9 mouse cellular contexts compared by ENCODE assay signal in genomic region chr11:115722638-115723037, GRCm38 (mm10). TPM values are rescaled to one million over a fixed set of nuclear protein-coding genes. Genes with fewer than 3 reads are reported as not detected.
DNase-seq lines count a peak whose midpoint lies in the region; ATAC-seq and TF ChIP-seq lines count a peak whose summit lies in the region.
"Had no signal": no experiment of that assay in that cellular context is flagged by ENCODE, and none has a peak within 500 bp of the region (broad histone marks: within the 10 kb centered on the region; RNA-seq: fewer than 3 reads in every experiment).

No protein-coding gene starts in this region.

- no peak overlapping the region for H3K4me3 ChIP-seq in C2C12 (ENCODE audit: insufficient read depth, poor library complexity, severe bottlenecking)
- no peak overlapping the region for H3K4me3 ChIP-seq in bone marrow macrophage, adult 2 months (ENCODE audit: insufficient read depth, low read length)
- H3K4me3 ChIP-seq in embryonic fibroblast, embryonic 13.5 days (ENCODE audit: insufficient read depth, low read length) = no peak overlapping the region
- H3K4me3 ChIP-seq in heart, embryonic 12.5 days = peak overlapping the region; percentile 24; the same call in 1 of the 2 replicates
- no peak overlapping the region for H3K4me3 ChIP-seq in liver, embryonic 14.5 days (ENCODE audit: insufficient read depth in 1 of 2, low read depth in 2 of 2, low read length in 2 of 2)
- H3K4me3 ChIP-seq in neural tube, embryonic 15.5 days (replicated peaks) = no peak overlapping the region
- H3K4me3 ChIP-seq: erythroblast, embryonic 14.5 days had no signal

- peak overlapping the region; percentile 56 for H3K4me2 ChIP-seq in heart, embryonic 12.5 days
- peak overlapping the region; percentile 31 for H3K4me2 ChIP-seq in liver, embryonic 14.5 days (ENCODE audit: low read depth)
- peak overlapping the region; percentile 26 for H3K4me2 ChIP-seq in neural tube, embryonic 15.5 days

- H3K27ac ChIP-seq in bone marrow macrophage, adult 2 months (ENCODE audit: insufficient read depth, low read depth, low read length) = no peak overlapping the region
- H3K27ac ChIP-seq in embryonic fibroblast, embryonic 13.5 days (ENCODE audit: insufficient read depth, low read length) = peak overlapping the region; percentile 69
- no peak overlapping the region for H3K27ac ChIP-seq in heart, embryonic 12.5 days (ENCODE audit: poor library complexity, severe bottlenecking)
- H3K27ac ChIP-seq in liver, embryonic 14.5 days = no peak overlapping the region
- 0 out of 2 replicates have a peak overlapping the region, but pooled peaks have one; percentile 15 for H3K27ac ChIP-seq in neural tube, embryonic 15.5 days (replicated peaks)

- 0 out of 2 replicates have a peak overlapping the region, but pooled peaks have one; percentile 2 for H3K9ac ChIP-seq in heart, embryonic 12.5 days
- H3K9ac ChIP-seq in liver, embryonic 14.5 days (replicated peaks) = no peak overlapping the region
- no peak overlapping the region for H3K9ac ChIP-seq in neural tube, embryonic 15.5 days (replicated peaks)

- peak; percentile 91 for DNase-seq in kidney, postnatal 10 days
- DNase-seq in liver, embryonic 14.5 days (ENCODE audit: low read depth in 3 of 3, low spot score in 3 of 3) = peak in 2 of 3 experiments; percentile 58 to 63
- DNase-seq in testis, postnatal 14 days (ENCODE audit: low spot score) = peak; percentile 84

- 13% methylated on average over 14 of the region's 14 CpGs for WGBS in heart, embryonic 12.5 days
- 27% methylated on average over 14 of the region's 14 CpGs for WGBS in liver, embryonic 14.5 days (ENCODE audit: insufficient replicate concordance)
- WGBS in neural tube, embryonic 15.5 days = 19% methylated on average over 14 of the region's 14 CpGs

- peak; percentile 77 for TF ChIP-seq CTCF in C2C12 (IDR thresholded peaks at IDR 0.05; ENCODE audit: control insufficient read depth, insufficient read depth, insufficient read length)
- peak; percentile 95 for TF ChIP-seq CTCF in bone marrow macrophage, adult 2 months (IDR thresholded peaks at IDR 0.05; ENCODE audit: low read depth, low read length)
- peak; percentile 85 for TF ChIP-seq CTCF in embryonic fibroblast, embryonic 13.5 days (IDR thresholded peaks at IDR 0.05; ENCODE audit: borderline replicate concordance, insufficient read depth, low read length)
- peak; percentile 99 for TF ChIP-seq CTCF in liver, embryonic 14.5 days (IDR thresholded peaks at IDR 0.05; ENCODE audit: low read depth)

- TF ChIP-seq EP300 in liver, embryonic 14.5 days (IDR thresholded peaks at IDR 0.05; ENCODE audit: low read depth) = no peak

- peak; percentile 45; the same call in 1 of the 2 replicates for ATAC-seq in heart, embryonic 12.5 days (ENCODE audit: insufficient number of reproducible peaks, low FRiP score)
- peak; percentile 43; the same call in 1 of the 2 replicates for ATAC-seq in liver, embryonic 14.5 days (ENCODE audit: insufficient read depth)
- ATAC-seq in neural tube, embryonic 15.5 days (ENCODE audit: low FRiP score) = no peak

- H3K27me3 ChIP-seq in C2C12 (ENCODE audit: control insufficient read depth, insufficient read depth, insufficient read length) = no peaks in the 10 kb centered on the region
- H3K27me3 ChIP-seq in heart, embryonic 12.5 days (replicated peaks) = no peaks in the 10 kb centered on the region
- no peaks in the 10 kb centered on the region for H3K27me3 ChIP-seq in liver, embryonic 14.5 days (ENCODE audit: control insufficient read depth, insufficient read depth, low read length)
- H3K27me3 ChIP-seq in neural tube, embryonic 15.5 days (replicated peaks) = no peaks in the 10 kb centered on the region

- H3K36me3 ChIP-seq in C2C12 (ENCODE audit: control insufficient read depth, insufficient read depth) = no peaks in the 10 kb centered on the region
- no peaks in the 10 kb centered on the region for H3K36me3 ChIP-seq in heart, embryonic 12.5 days
- H3K36me3 ChIP-seq in liver, embryonic 14.5 days (replicated peaks; ENCODE audit: control insufficient read depth, insufficient read depth, low read depth) = no peaks in the 10 kb centered on the region
- H3K36me3 ChIP-seq in neural tube, embryonic 15.5 days = no peaks in the 10 kb centered on the region

- peaks cover 3% of the 10 kb centered on the region; the same call in 1 of the 2 replicates for H3K4me1 ChIP-seq in bone marrow macrophage, adult 2 months (ENCODE audit: control insufficient read depth, insufficient read depth, low read length)
- H3K4me1 ChIP-seq in embryonic fibroblast, embryonic 13.5 days (ENCODE audit: control insufficient read depth, insufficient read depth, low read length) = no peaks in the 10 kb centered on the region
- H3K4me1 ChIP-seq in heart, embryonic 12.5 days (replicated peaks) = no peaks in the 10 kb centered on the region
- H3K4me1 ChIP-seq in liver, embryonic 14.5 days (replicated peaks; ENCODE audit: control insufficient read depth in 2 of 2, insufficient read depth in 2 of 2, low read length in 1 of 2) = peaks cover 2 to 5% of the 10 kb centered on the region in 2 experiments; a peak in 3 of 4 replicates
- H3K4me1 ChIP-seq in neural tube, embryonic 15.5 days = peaks cover 4% of the 10 kb centered on the region; the same call in 1 of the 2 replicates

- H3K9me3 ChIP-seq in heart, embryonic 12.5 days (replicated peaks) = no peaks in the 10 kb centered on the region
- no peaks in the 10 kb centered on the region for H3K9me3 ChIP-seq in liver, embryonic 14.5 days (ENCODE audit: control insufficient read depth, low read length)
- no peaks in the 10 kb centered on the region for H3K9me3 ChIP-seq in neural tube, embryonic 15.5 days (replicated peaks)

- H3K79me3 ChIP-seq in C2C12 (ENCODE audit: low read depth) = no peaks in the 10 kb centered on the region

- no peak overlapping the region for H3ac ChIP-seq in C2C12 (ENCODE audit: control insufficient read depth, insufficient read length, low read depth)

- no peak for TF ChIP-seq POLR2A in bone marrow macrophage, adult 2 months (IDR thresholded peaks at IDR 0.05; ENCODE audit: borderline replicate concordance, low read depth, low read length)
- TF ChIP-seq POLR2A in embryonic fibroblast, embryonic 13.5 days (IDR thresholded peaks at IDR 0.05; ENCODE audit: low read depth, low read length) = peak; percentile 72

- H3K79me2 ChIP-seq in C2C12 (ENCODE audit: control insufficient read depth, insufficient read depth) = no peaks in the 10 kb centered on the region

TF ChIP-seq in C2C12, 6 proteins besides CTCF, POLR2A, EP300 and RAD21:
- TF ChIP-seq CEBPB (IDR thresholded peaks at IDR 0.05; ENCODE audit: low read depth) (no peak), USF1 (IDR thresholded peaks at IDR 0.05; ENCODE audit: low read depth) (no peak), MYOG (IDR thresholded peaks at IDR 0.05; ENCODE audit: control insufficient read depth, extremely low read depth, insufficient read length) (no peak), MYOD1 (IDR thresholded peaks at IDR 0.05; ENCODE audit: control insufficient read depth, insufficient read length, low read depth) (no peak), MAX (IDR thresholded peaks at IDR 0.05) (no peak), FOSL1 (IDR thresholded peaks at IDR 0.05; ENCODE audit: insufficient read depth, low read length, poor library complexity, severe bottlenecking) (no peak)

RNA-seq across cellular contexts. Expression of gene Grb2, which starts 14.2 kb away (rescaled TPM):
- 45.0 TPM for polyA plus RNA-seq in C2C12 (2012; fragmentation: generic; extraction: Trizol)
- polyA plus RNA-seq in bone marrow macrophage, adult 2 months (2012; ENCODE audit: insufficient read depth, insufficient read length, missing spikeins) = 251 and 274 TPM in 2 replicates
- polyA plus RNA-seq in embryonic fibroblast, embryonic 13.5 days (2011; ENCODE audit: insufficient read length, low read depth, missing spikeins) = 61.1 and 69.3 TPM in 2 replicates
- 95.9 and 113 TPM in 2 replicates for polyA plus RNA-seq in heart, embryonic 12.5 days (2016; fragmentation: Nextera tagmentation; extraction: Ambion mirVana)
- polyA plus RNA-seq in liver, embryonic 14.5 days (2012; rRNA removed) = 15.7 and 22.4 TPM in 2 replicates
- 26.0 and 30.1 TPM in 2 replicates for polyA plus RNA-seq in liver, embryonic 14.5 days (2014; fragmentation: Nextera tagmentation; extraction: Ambion mirVana)
- polyA plus RNA-seq in neural tube, embryonic 15.5 days (2015; fragmentation: Nextera tagmentation; extraction: Ambion mirVana) = 192 and 194 TPM in 2 replicates

RNA-seq across cellular contexts. Expression of gene Tmem94, which starts 42.6 kb away (rescaled TPM):
- 14.3 TPM for polyA plus RNA-seq in C2C12 (2012; fragmentation: generic; extraction: Trizol)
- 18.0 and 21.7 TPM in 2 replicates for polyA plus RNA-seq in bone marrow macrophage, adult 2 months (2012; ENCODE audit: insufficient read depth, insufficient read length, missing spikeins)
- 15.1 and 17.4 TPM in 2 replicates for polyA plus RNA-seq in embryonic fibroblast, embryonic 13.5 days (2011; ENCODE audit: insufficient read length, low read depth, missing spikeins)
- polyA plus RNA-seq in heart, embryonic 12.5 days (2016; fragmentation: Nextera tagmentation; extraction: Ambion mirVana) = 52.4 and 52.5 TPM in 2 replicates
- polyA plus RNA-seq in liver, embryonic 14.5 days (2012; rRNA removed) = 11.0 and 13.8 TPM in 2 replicates
- polyA plus RNA-seq in liver, embryonic 14.5 days (2014; fragmentation: Nextera tagmentation; extraction: Ambion mirVana) = 3.7 and 6.1 TPM in 2 replicates
- polyA plus RNA-seq in neural tube, embryonic 15.5 days (2015; fragmentation: Nextera tagmentation; extraction: Ambion mirVana) = 20.3 and 21.2 TPM in 2 replicates

Comparison
In these comparisons a context has a peak if more than half of its experiments do, and no peak if none do; other contexts are left out.
1. H3K27ac ChIP-seq: peak in embryonic fibroblast, embryonic 13.5 days (single experiment) and neural tube, embryonic 15.5 days (single experiment); none in bone marrow macrophage, adult 2 months (single experiment), heart, embryonic 12.5 days (single experiment) and liver, embryonic 14.5 days (single experiment).
2. Peak in every context shown above with its lines, with median percentiles within 50 percentile points of each other: CTCF ChIP-seq, H3K4me2 ChIP-seq and DNase-seq.